Mouse (Mus musculus): ENCODE measurements around the gene Cfl1. TPM values are rescaled to one million over a fixed set of nuclear protein-coding genes. Genes with fewer than 3 reads are reported as not detected.

Cfl1 gene
- total and polyA plus RNA-seq, 3 experiments = 160 to 194 (median 169) TPM

DNA sequence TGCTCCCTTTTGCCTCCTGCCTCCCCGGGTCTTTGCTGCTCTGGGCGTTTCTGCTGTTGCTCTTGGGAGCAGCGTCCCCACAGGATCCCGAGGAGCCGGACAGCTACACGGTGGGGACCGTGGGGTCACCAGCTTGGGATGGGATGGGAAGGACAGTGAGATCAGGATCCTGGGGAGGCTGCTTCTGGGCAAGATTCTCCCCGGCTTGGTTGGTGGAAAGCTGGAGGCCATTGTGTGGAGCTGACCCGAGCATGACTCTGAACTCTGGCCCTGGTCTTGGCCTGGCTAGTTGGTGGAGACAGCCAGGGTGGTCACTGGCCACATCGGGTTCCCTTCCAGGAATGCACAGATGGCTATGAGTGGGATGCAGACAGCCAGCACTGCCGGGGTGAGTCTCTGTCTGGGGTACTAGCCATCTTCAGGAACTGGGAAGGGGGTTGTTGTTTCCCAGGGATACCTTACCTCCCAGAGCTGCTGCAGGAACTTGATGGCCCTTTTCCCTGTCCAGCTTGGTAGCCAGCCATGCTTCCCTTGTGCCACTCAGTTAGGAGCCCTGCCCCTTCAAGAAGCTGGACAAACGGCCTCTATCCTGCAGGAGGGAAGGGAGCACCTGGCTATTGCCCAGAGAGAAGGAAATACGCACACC lies 15.1 kb upstream of the Cfl1 start:
- WGBS = 38% methylated on average over 13 of the region's 13 CpGs
- TF ChIP-seq EP300 (IDR thresholded peaks at IDR 0.05; ENCODE audit: insufficient read depth, low read depth, low read length) (no peak), POLR2A (IDR thresholded peaks at IDR 0.05; ENCODE audit: insufficient read depth, low read depth, low read length) (no peak), CTCF (IDR thresholded peaks at IDR 0.05) (no peak)

DNA sequence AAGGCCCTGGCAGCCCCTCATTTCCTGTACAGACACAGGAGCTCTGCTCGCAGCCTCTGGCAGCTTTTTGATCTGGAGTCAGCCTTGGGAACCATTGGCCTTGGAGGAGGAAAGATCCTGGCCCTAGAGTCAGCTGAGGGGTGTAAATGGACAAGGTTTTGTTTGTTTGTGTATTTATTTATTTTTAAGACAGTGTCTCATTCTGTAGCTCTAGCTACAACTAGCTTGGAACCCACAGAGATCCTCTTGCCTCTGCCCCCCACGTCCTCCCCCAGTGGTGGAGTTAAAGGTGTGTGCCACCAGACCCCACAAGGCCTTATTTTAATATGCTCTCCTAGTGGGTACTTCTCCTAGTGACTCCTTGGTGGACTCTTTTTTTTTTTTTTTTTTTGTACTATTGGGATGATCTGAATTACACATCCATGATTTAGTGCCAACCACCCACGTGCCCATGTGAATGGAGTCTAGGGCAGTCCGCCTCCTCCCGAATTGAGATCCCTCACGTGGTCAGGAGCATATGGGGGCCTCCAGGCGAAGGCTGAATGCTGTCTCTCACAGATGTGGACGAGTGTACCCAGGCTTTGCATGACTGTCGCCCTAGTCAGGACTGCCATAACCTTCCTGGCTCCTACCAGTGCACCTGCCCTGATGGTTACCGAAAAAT lies 13.1 kb upstream of the Cfl1 start:
- intact Hi-C loops (cut with DNase I) = no loop called here
- H3K36me3 ChIP-seq (ENCODE audit: control insufficient read depth, insufficient read depth, low read length) = no peaks in the 10 kb centered on the region
- no peak overlapping the region for H3K9ac ChIP-seq (ENCODE audit: low read depth, low read length)
- H3K79me2 ChIP-seq (replicated peaks; ENCODE audit: control insufficient read depth, insufficient read depth, low read length) = no peaks in the 10 kb centered on the region
- H3K4me3 ChIP-seq = no peak overlapping the region
- 90% methylated on average over 10 of the region's 10 CpGs for WGBS
- no peaks in the 10 kb centered on the region for H3K4me1 ChIP-seq (ENCODE audit: control insufficient read depth, insufficient read depth, low read length)
- no peak overlapping the region for H3K27ac ChIP-seq
- DNase-seq = no peak
- no peak for TF ChIP-seq POLR2A (IDR thresholded peaks at IDR 0.05; ENCODE audit: insufficient read depth, low read depth, low read length)
- TF ChIP-seq EP300 (IDR thresholded peaks at IDR 0.05; ENCODE audit: insufficient read depth, low read depth, low read length) = no peak
- TF ChIP-seq CTCF (IDR thresholded peaks at IDR 0.05) = no peak
- no peaks in the 10 kb centered on the region for H3K27me3 ChIP-seq (ENCODE audit: control insufficient read depth, insufficient read depth, low read length)

More for the DNA sequence above, 15.1 kb upstream of the Cfl1 start:
- Histone ChIP-seq H3K36me3 (ENCODE audit: control insufficient read depth, insufficient read depth, low read length) (no peaks in the 10 kb centered on the region), H3K27me3 (ENCODE audit: control insufficient read depth, insufficient read depth, low read length) (no peaks in the 10 kb centered on the region), H3K27ac (peak overlapping the region; percentile 76), H3K79me2 (replicated peaks; ENCODE audit: control insufficient read depth, insufficient read depth, low read length) (no peaks in the 10 kb centered on the region), H3K4me1 (ENCODE audit: control insufficient read depth, insufficient read depth, low read length) (no peaks in the 10 kb centered on the region), H3K9ac (ENCODE audit: low read depth, low read length) (peak overlapping the region; percentile 77), H3K4me3 (peak overlapping the region; percentile 57)
- intact Hi-C loops (cut with DNase I) = no loop called here
- no peak for DNase-seq

DNA sequence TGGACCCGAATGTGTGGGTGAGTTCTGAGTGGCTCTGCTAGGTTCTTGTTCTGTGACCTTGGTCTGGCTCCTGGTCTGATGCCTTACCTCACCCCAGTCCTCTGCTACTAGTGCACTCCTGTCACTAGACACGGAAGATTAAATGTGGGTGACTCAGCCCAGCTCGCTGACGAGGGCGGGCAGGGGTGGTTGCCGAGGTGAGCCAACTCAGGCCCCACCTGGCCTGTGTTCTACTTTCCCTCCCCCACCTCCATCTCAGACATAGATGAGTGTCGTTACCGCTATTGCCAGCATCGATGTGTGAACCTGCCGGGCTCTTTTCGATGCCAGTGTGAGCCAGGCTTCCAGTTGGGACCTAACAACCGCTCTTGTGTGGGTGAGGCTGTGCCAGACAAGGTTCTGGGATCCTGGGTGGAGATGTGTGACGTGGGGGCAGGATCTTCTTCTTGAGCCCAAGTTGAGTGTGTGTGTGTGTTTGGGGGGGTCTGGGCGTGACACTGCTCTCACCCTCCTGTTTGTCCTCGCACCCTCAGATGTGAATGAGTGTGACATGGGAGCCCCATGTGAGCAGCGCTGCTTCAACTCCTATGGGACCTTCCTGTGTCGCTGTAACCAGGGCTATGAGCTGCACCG lies 12.5 kb upstream of the Cfl1 start:
- Histone ChIP-seq H3K9ac (ENCODE audit: low read depth, low read length) (no peak overlapping the region), H3K79me2 (replicated peaks; ENCODE audit: control insufficient read depth, insufficient read depth, low read length) (no peaks in the 10 kb centered on the region), H3K36me3 (ENCODE audit: control insufficient read depth, insufficient read depth, low read length) (no peaks in the 10 kb centered on the region), H3K4me1 (ENCODE audit: control insufficient read depth, insufficient read depth, low read length) (no peaks in the 10 kb centered on the region), H3K27me3 (ENCODE audit: control insufficient read depth, insufficient read depth, low read length) (no peaks in the 10 kb centered on the region), H3K27ac (no peak overlapping the region), H3K4me3 (no peak overlapping the region)
- WGBS = 87% methylated on average over 18 of the region's 18 CpGs
- no peak for DNase-seq
- no peak for TF ChIP-seq EP300 (IDR thresholded peaks at IDR 0.05; ENCODE audit: insufficient read depth, low read depth, low read length)
- TF ChIP-seq CTCF (IDR thresholded peaks at IDR 0.05) = no peak
- TF ChIP-seq POLR2A (IDR thresholded peaks at IDR 0.05; ENCODE audit: insufficient read depth, low read depth, low read length) = no peak
- intact Hi-C loops (cut with DNase I) = no loop called here

DNA sequence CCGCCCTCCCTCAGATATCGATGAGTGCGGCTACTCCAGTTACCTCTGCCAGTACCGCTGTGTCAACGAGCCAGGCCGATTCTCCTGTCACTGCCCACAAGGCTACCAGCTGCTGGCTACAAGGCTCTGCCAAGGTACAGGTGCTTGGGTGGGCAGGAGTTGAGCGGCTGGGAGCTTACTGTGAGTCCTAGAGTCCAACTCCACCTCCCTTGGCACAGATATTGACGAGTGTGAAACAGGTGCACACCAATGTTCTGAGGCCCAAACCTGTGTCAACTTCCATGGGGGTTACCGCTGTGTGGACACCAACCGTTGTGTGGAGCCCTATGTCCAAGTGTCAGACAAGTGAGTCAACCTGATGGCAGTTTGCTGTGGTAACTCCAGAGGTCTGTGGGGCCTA lies 10.2 kb upstream of the Cfl1 start:
- Histone ChIP-seq H3K4me1 (ENCODE audit: control insufficient read depth, insufficient read depth, low read length) (no peaks in the 10 kb centered on the region), H3K27me3 (ENCODE audit: control insufficient read depth, insufficient read depth, low read length) (no peaks in the 10 kb centered on the region), H3K79me2 (replicated peaks; ENCODE audit: control insufficient read depth, insufficient read depth, low read length) (no peaks in the 10 kb centered on the region), H3K27ac (no peak overlapping the region), H3K9ac (ENCODE audit: low read depth, low read length) (no peak overlapping the region), H3K36me3 (ENCODE audit: control insufficient read depth, insufficient read depth, low read length) (no peaks in the 10 kb centered on the region), H3K4me3 (no peak overlapping the region)
- no peak for DNase-seq
- TF ChIP-seq CTCF (IDR thresholded peaks at IDR 0.05) = no peak
- TF ChIP-seq EP300 (IDR thresholded peaks at IDR 0.05; ENCODE audit: insufficient read depth, low read depth, low read length) = no peak
- no peak for TF ChIP-seq POLR2A (IDR thresholded peaks at IDR 0.05; ENCODE audit: insufficient read depth, low read depth, low read length)
- WGBS = 83% methylated on average over 10 of the region's 10 CpGs
- intact Hi-C loops (cut with DNase I) = no loop called here

DNA sequence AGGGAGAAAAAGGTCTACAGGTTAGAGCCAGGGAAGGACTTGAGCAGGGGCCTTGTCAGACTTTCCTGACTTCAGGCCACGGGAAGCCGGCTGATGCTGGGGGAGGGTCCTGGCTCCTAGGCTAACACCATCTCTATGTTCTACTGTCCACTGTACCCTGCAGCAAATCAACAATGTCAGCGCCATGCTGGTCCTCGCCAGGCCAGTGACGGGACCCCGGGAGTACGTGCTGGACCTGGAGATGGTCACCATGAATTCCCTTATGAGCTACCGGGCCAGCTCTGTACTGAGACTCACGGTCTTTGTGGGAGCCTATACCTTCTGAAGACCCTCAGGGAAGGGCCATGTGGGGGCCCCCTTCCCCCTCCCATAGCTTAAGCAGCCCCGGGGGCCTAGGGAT lies 8.9 kb upstream of the Cfl1 start:
- Histone ChIP-seq H3K4me1 (ENCODE audit: control insufficient read depth, insufficient read depth, low read length) (no peaks in the 10 kb centered on the region), H3K4me3 (no peak overlapping the region), H3K36me3 (ENCODE audit: control insufficient read depth, insufficient read depth, low read length) (no peaks in the 10 kb centered on the region), H3K27ac (no peak overlapping the region), H3K9ac (ENCODE audit: low read depth, low read length) (no peak overlapping the region), H3K79me2 (replicated peaks; ENCODE audit: control insufficient read depth, insufficient read depth, low read length) (no peaks in the 10 kb centered on the region), H3K27me3 (ENCODE audit: control insufficient read depth, insufficient read depth, low read length) (no peaks in the 10 kb centered on the region)
- TF ChIP-seq POLR2A (IDR thresholded peaks at IDR 0.05; ENCODE audit: insufficient read depth, low read depth, low read length) (no peak), EP300 (IDR thresholded peaks at IDR 0.05; ENCODE audit: insufficient read depth, low read depth, low read length) (no peak), CTCF (IDR thresholded peaks at IDR 0.05) (no peak)
- intact Hi-C loops (cut with DNase I) = no loop called here
- WGBS = 87% methylated on average over 10 of the region's 10 CpGs
- no peak for DNase-seq

All from heart, adult 2 months (tissue).